Mouse (Mus musculus) midbrain, embryonic 16.5 days (tissue): ENCODE data around the gene Scn2a. TPM values are rescaled to one million over a fixed set of nuclear protein-coding genes. Genes with fewer than 3 reads are reported as not detected.

Experiments
- ATAC-seq: fragments of 200-750 bp; cut with Nextera tagmentation; 2 replicates; pipeline ENCODE4 v1.8.0; 2017; ENCODE audit warnings: moderate TSS enrichment
- H3K27ac ChIP-seq: fragments of 300-500 bp; sonication (generic); 2 replicates; pipeline ENCODE4 v1.5.1; 2014; ENCODE audit warnings: mild to moderate bottlenecking, low read length, mixed read lengths
- H3K27me3 ChIP-seq: fragments of 300-500 bp; sonication (generic); 2 replicates; pipeline ENCODE4 v1.6.1; 2014; ENCODE audit warnings: low read depth, low read length, mixed read lengths; ENCODE audit not compliant: control insufficient read depth, insufficient read depth
- H3K36me3 ChIP-seq: fragments of 300-500 bp; sonication (generic); 2 replicates; pipeline ENCODE4 v1.6.1; 2014; ENCODE audit warnings: mild to moderate bottlenecking, low read length, moderate library complexity, mixed read lengths; ENCODE audit not compliant: control insufficient read depth, insufficient read depth
- H3K4me1 ChIP-seq: fragments of 300-500 bp; sonication (generic); 2 replicates; pipeline ENCODE4 v1.6.1; 2014; ENCODE audit warnings: mild to moderate bottlenecking, low read length, mixed read lengths; ENCODE audit not compliant: control insufficient read depth, insufficient read depth
- H3K4me2 ChIP-seq: fragments of 300-500 bp; sonication (generic); 2 replicates; pipeline ENCODE4 v1.6.1; 2014; ENCODE audit warnings: mild to moderate bottlenecking, low read length, mixed read lengths
- H3K4me3 ChIP-seq: fragments of 300-500 bp; sonication (generic); 2 replicates; pipeline ENCODE4 v1.5.1; 2014; ENCODE audit warnings: low read depth, mild to moderate bottlenecking, low read length, moderate library complexity, mixed read lengths
- H3K9ac ChIP-seq: fragments of 300-500 bp; sonication (generic); 2 replicates; pipeline ENCODE4 v1.6.1; 2014; ENCODE audit warnings: low read depth, low read length, mixed read lengths
- H3K9me3 ChIP-seq: fragments of 300-500 bp; sonication (generic); replicated peaks from 2 replicates; pipeline ENCODE4 v1.6.1; 2014; ENCODE audit warnings: mild to moderate bottlenecking, low read length, mixed read lengths; ENCODE audit not compliant: control insufficient read depth, poor library complexity, severe bottlenecking
- WGBS: fragments of 180-500 bp; shearing (Covaris S2); extraction: QIAGEN DNeasy Blood & Tissue Kit; methylation state at CpG from one replicate; pipeline ENCODE4 v1.1.7; 2014; 5-methylcytosine and 5-hydroxymethylcytosine counted together
- polyA plus RNA-seq: library from polyadenylated mRNA; unstranded; fragments of >200 nt; fragmentation: Nextera tagmentation; extraction: Ambion mirVana; gene quantifications from 2 replicates; pipeline ENCODE4 v1.2.1, GENCODE M21; 2015

Gene Scn2a
- polyA plus RNA-seq, 1 experiment from 2014 or later, result 55.5 TPM

DNA sequence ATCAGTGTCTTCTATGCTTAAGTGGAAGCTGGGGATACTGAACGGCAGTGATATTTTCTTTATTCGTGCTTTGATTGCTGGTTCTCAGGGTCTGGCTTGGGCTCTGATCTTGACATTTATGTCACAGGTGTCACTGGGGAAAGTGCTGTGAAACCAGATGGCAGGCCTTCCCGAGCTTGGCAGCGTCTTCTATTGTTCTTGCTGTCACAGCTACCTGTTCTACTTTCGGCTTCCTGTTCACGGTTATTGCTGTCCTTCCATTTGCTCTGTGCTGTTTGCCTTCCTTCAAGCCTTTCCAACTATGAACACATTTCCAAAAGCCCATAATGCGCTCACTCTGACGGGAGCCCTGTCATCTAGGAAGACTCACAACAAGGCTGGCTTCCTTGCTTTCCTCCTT, 37.9 kb downstream of the Scn2a start:
- H3K27ac ChIP-seq, result no peak overlapping the region
- H3K36me3 ChIP-seq, result no peaks in the 10 kb centered on the region
- no peaks in the 10 kb centered on the region for H3K9me3 ChIP-seq
- H3K27me3 ChIP-seq, result no peaks in the 10 kb centered on the region
- no peak overlapping the region for H3K4me3 ChIP-seq
- H3K9ac ChIP-seq, result no peak overlapping the region
- WGBS, result 77% methylated on average over 8 of the region's 8 CpGs
- no peak overlapping the region for H3K4me2 ChIP-seq
- no peak for ATAC-seq
- no peaks in the 10 kb centered on the region for H3K4me1 ChIP-seq

DNA sequence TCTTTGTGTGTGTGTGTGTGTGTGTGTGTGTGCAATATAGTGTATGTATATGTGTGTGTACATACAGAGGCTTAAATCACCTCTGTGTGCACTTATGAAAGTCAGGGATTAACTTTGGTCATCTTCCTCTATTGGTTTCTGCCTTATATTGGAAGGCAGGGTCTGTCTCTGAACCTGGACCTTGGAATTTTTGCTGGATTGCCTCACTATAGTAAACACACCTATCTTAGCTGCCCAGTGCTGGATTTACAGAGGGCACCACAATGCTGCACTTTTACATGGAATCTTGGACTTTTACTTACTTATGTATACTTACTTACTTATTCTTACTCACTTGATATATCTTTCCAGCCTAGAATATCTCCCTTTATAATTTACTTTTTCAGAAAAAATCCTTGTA, 43.3 kb downstream of the Scn2a start:
- no peak overlapping the region for H3K4me3 ChIP-seq
- H3K9ac ChIP-seq, result no peak overlapping the region
- no peak overlapping the region for H3K4me2 ChIP-seq
- no peak overlapping the region for H3K27ac ChIP-seq
- no peaks in the 10 kb centered on the region for H3K27me3 ChIP-seq
- ATAC-seq, result no peak
- H3K9me3 ChIP-seq, result no peaks in the 10 kb centered on the region
- no peaks in the 10 kb centered on the region for H3K4me1 ChIP-seq
- H3K36me3 ChIP-seq, result no peaks in the 10 kb centered on the region

DNA sequence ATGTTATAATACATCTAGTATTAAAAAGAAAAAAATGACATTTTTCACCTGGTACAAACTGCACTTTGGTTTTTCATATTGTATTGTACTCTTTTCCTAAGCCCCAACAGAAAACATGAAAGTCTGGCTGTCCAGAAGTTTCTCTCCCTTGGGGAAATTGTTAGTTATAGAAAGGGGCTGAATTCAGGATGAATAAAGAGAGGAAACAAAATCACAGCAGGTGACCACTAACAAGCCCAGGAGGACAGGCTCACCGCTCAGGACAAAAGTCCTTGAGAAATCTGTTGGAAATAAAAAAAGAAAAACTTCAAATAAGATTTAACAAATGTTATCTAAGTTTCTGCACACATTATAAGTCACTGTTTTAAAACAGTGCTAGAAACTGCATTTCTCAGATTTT, 43.9 kb downstream of the Scn2a start:
- no peak for ATAC-seq

DNA sequence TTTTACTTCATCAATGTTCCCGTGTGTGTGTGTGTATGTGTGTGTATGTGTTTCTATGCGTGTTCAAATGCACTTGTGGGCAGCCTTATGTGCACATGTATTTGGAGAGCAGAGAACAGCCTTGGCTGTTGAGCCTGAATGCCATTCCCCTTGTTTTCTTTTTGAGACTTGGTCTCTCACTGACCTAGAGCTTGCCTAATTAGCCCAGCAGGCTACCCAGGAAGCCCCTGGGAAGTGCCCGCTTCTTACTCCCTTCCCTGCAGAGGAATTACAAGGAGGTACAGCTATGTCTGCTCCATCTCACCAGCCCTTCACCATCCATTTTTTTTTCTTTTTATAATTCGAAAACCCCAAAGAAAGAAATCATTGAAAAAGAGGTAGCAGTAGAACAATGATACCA, 44.6 kb downstream of the Scn2a start:
- no peak overlapping the region for H3K4me2 ChIP-seq
- H3K4me1 ChIP-seq, result peaks cover 10% of the 10 kb centered on the region
- no peak overlapping the region for H3K4me3 ChIP-seq
- no peaks in the 10 kb centered on the region for H3K36me3 ChIP-seq
- no peaks in the 10 kb centered on the region for H3K9me3 ChIP-seq
- ATAC-seq, result no peak
- H3K27ac ChIP-seq, result no peak overlapping the region
- H3K9ac ChIP-seq, result no peak overlapping the region
- WGBS, result 18% methylated on average over 4 of the region's 4 CpGs
- H3K27me3 ChIP-seq, result no peaks in the 10 kb centered on the region

More for the DNA sequence above, 43.9 kb downstream of the Scn2a start:
- H3K36me3 ChIP-seq, result no peaks in the 10 kb centered on the region
- no peak overlapping the region for H3K4me2 ChIP-seq
- H3K4me1 ChIP-seq, result peaks cover 3% of the 10 kb centered on the region
- WGBS, result 13% methylated on average over 1 of the region's 1 CpGs
- H3K27me3 ChIP-seq, result no peaks in the 10 kb centered on the region
- no peak overlapping the region for H3K9ac ChIP-seq
- H3K9me3 ChIP-seq, result no peaks in the 10 kb centered on the region
- no peak overlapping the region for H3K4me3 ChIP-seq
- H3K27ac ChIP-seq, result no peak overlapping the region

DNA sequence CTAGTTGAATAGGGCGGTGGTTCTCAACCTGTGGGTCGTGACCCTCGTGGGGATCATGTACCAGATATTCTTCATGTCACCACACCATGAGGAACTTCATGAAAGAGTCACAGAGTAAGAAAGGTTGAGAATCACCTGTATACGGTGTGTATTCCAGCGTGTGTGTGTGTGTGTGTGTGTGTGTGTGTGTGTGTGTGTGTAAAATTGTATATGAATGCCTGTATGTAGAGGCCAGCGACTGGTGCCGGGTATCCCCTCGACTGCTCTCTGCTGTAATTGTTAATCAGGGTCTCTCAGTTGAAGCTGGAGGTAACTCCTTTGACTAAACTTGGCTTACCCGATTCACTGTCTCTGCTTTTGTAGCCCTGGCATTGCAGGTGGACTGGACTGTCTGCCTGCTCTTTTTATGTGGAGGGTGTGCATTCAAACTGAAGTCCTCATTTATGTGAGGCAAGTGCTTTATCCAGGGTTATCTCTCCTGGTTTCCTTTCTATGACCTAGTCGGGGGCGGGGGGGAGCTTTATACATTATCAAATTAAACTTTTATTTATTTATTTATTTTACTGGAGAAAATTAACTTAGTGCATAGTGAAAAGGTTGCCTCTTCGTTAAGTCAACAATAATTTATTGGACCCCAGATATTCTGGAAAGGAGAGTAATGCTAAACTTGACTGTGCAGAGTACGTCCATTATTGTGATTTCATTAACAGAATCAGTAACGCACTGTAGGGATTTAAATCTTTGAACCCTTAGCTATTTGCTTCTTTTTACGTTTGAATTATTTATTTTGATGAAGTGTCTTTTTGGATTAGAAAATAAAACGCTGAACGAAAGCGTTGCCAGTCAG, 47.2 kb downstream of the Scn2a start:
- WGBS, result 45% methylated on average over 18 of the region's 18 CpGs
- Histone ChIP-seq H3K27me3 (no peaks in the 10 kb centered on the region), H3K4me1 (peaks cover 19% of the 10 kb centered on the region), H3K36me3 (no peaks in the 10 kb centered on the region), H3K27ac (peak overlapping the region; percentile 70), H3K9me3 (no peaks in the 10 kb centered on the region), H3K4me2 (peak overlapping the region; percentile 76), H3K9ac (0 out of 2 replicates have a peak overlapping the region, but pooled peaks have one; percentile 48), H3K4me3 (peak overlapping the region; percentile 54)
- ATAC-seq, result peak; percentile 54

DNA sequence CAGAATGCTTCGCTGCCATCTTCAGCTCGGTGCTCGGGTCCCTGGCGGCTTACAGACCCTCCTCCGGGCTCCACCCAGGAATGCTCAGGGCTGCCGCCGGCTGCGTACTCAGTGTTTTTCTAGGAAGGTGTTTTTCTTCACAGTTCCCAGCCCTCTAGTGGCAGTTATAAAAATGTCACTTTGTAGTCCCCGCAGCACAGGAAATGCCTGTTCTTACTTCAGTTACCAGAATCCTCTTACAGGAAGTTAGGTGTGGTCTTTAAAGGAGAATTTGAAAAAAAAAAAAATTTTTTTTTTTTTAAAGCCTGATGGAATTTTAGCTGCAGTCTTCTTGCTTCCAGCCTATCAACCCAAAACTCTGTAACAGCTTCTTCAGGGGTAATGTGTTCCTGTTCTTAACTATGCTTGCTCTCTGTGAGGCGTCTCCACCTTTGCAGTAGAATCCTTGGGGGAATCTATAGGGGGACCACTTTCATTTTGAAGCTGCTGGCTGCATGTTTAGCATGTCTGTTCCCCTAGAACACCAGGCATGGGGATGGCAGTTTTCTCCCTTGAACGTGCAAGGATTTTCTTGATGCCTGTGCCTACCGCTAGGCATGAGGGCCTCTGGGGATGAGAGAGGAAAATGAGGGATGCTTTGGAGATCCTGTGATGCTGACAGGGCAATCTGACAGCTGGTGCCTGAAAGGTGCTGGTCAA, 48.0 kb downstream of the Scn2a start:
- H3K27ac ChIP-seq, result peak overlapping the region; percentile 91
- H3K27me3 ChIP-seq, result no peaks in the 10 kb centered on the region
- peak overlapping the region; percentile 54 for H3K4me3 ChIP-seq
- peaks cover 19% of the 10 kb centered on the region for H3K4me1 ChIP-seq
- H3K4me2 ChIP-seq, result peak overlapping the region; percentile 76
- no peaks in the 10 kb centered on the region for H3K36me3 ChIP-seq
- H3K9me3 ChIP-seq, result no peaks in the 10 kb centered on the region
- 8% methylated on average over 12 of the region's 12 CpGs for WGBS
- peak overlapping the region; percentile 77 for H3K9ac ChIP-seq
- peak; percentile 97 for ATAC-seq

GRCm38 (mm10) chr2:65669561-65669960, 49.0 kb downstream of the Scn2a start:
- Histone ChIP-seq H3K9ac (peak overlapping the region; percentile 77), H3K27ac (peak overlapping the region; percentile 91), H3K4me3 (peak overlapping the region; percentile 54), H3K27me3 (no peaks in the 10 kb centered on the region), H3K4me2 (peak overlapping the region; percentile 76), H3K36me3 (no peaks in the 10 kb centered on the region), H3K9me3 (no peaks in the 10 kb centered on the region), H3K4me1 (peaks cover 19% of the 10 kb centered on the region)
- no peak for ATAC-seq
- WGBS, result 75% methylated on average over 8 of the region's 8 CpGs

DNA sequence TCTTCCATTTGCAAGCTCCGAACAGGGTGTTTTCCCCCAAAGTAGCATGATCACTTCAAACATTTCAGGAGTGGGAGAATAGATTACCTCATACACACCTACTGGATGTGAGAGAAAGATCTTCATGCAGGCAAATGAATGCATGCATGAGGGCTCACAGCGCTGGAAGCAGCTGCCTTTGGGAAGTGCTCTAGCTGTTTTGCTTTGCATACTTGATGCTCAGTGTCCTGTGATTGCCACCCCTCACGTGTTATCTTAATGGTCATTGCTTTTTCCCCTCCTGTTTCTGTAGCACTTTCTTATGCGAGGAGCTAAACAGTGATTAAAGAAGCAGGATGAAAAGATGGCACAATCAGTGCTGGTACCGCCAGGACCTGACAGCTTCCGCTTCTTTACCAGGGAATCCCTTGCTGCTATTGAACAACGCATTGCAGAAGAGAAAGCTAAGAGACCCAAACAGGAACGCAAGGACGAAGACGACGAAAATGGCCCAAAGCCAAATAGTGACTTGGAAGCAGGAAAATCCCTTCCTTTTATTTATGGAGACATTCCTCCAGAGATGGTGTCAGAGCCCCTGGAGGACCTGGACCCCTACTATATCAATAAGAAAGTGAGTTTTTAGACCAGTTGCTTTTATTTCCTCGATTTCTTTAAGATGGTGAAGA, 49.7 kb downstream of the Scn2a start:
- H3K4me2 ChIP-seq, result peak overlapping the region; percentile 76
- H3K4me1 ChIP-seq, result peaks cover 19% of the 10 kb centered on the region
- no peaks in the 10 kb centered on the region for H3K36me3 ChIP-seq
- H3K9me3 ChIP-seq, result no peaks in the 10 kb centered on the region
- no peak for ATAC-seq
- peak overlapping the region; percentile 54 for H3K4me3 ChIP-seq
- H3K27me3 ChIP-seq, result no peaks in the 10 kb centered on the region
- 50% methylated on average over 12 of the region's 12 CpGs for WGBS
- H3K27ac ChIP-seq, result peak overlapping the region; percentile 67
- peak overlapping the region; percentile 40 for H3K9ac ChIP-seq

DNA sequence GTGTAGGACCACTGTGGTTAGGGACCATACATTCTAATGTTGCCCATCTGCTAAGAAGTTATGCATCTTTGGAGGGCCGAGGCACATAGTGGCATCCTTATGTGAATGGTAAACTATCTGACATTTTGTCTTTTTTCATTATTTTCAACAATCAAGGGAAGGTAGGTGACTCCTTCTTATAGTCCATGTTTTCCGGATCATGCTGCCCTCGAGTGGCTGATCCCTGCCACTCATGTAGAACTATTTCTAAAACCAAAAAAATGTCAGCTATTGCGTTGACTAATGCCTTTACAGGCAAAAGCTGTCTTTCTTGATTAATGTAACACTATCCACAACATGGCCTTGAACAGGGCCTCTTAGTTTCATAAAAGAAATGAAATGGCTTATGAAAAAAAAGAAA, 59.0 kb downstream of the Scn2a start:
- no peak overlapping the region for H3K4me2 ChIP-seq
- H3K4me3 ChIP-seq, result no peak overlapping the region
- no peaks in the 10 kb centered on the region for H3K9me3 ChIP-seq
- H3K36me3 ChIP-seq, result peaks cover 9% of the 10 kb centered on the region
- no peaks in the 10 kb centered on the region for H3K27me3 ChIP-seq
- no peak overlapping the region for H3K9ac ChIP-seq
- H3K4me1 ChIP-seq, result no peaks in the 10 kb centered on the region
- no peak for ATAC-seq
- WGBS, result 85% methylated on average over 4 of the region's 4 CpGs
- no peak overlapping the region for H3K27ac ChIP-seq
